Mouse (Mus musculus): ENCODE data around the gene 6820408C15Rik.

GRCm38 (mm10) chr2:152409781-152410180 is 5.6 kb upstream of the 6820408C15Rik start:
- TF ChIP-seq CHD2 (IDR thresholded peaks at IDR 0.05; ENCODE audit: low read depth, low read length) (no peak), MAFK (IDR thresholded peaks at IDR 0.05; ENCODE audit: insufficient read depth, low read depth, low read length) (no peak), ZC3H11A (IDR thresholded peaks at IDR 0.05; ENCODE audit: borderline replicate concordance, low read depth, low read length) (no peak), ZNF384 (IDR thresholded peaks at IDR 0.05; ENCODE audit: low read depth, low read length) (no peak)

Data from ES-E14 (cell line).